Mouse (Mus musculus) gastrocnemius, postnatal 10 days (tissue): ENCODE data around the gene Hist1h3b. TPM values are rescaled to one million over a fixed set of nuclear protein-coding genes. Genes with fewer than 3 reads are reported as not detected.

Experiments
- DNase-seq: peaks from one replicate; pipeline ENCODE4 v3.0.0; 2021; ENCODE audit warnings: mixed read lengths
- microRNA-seq, 2 experiments: library from miRNA; unstranded; fragments of <30 nt; microRNA quantifications; one replicate each; pipeline ENCODE4 v1.2.0; 2021
- total RNA-seq, 2 experiments: library from RNA; stranded (reverse); gene quantifications; 2 replicates each; pipeline ENCODE4 v1.2.3; 2021

Hist1h3b gene
- total RNA-seq, 2 experiments from 2014 or later, result 213 to 261 TPM

DNA sequence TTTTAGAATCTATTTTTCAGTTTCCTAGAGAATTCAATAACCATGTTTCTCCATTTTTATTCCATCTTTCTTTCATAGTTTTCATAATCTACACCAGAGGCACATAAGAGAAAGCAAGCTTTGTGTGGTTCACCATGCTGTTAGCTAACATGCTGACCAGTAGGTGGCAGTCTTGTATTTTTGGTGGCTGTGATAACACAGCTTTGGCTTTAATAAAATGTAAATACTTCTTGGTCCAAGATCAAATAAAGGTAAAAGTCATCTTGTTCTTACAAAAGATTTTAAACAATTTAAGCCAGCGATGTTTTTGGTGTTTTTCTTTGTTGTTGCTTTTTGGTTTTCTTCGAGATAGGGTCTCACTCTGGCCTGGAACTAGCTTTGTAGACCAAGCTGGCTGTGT is 40.5 kb downstream of the Hist1h3b start:
- DNase-seq, result peak; percentile 18

- DNase-seq, result no peak
Measured at GRCm38 (mm10) chr13:23799405-23799804, 47.3 kb downstream of the Hist1h3b start.

Small RNA genes within 50 kb of the gene (microRNA-seq; reads per million reads assigned to microRNA genes)
- gene Gm44314 (0 reads per million in 2 experiments), gene Gm44484 (0 reads per million in 2 experiments)

Other genes with a start within 250 kb of the Hist1h3b start
- 100 to 1,000 TPM; 473 to 507 TPM for gene Hist1h4h, start 221.2 kb upstream of the Hist1h3b start, total RNA-seq
- gene Hist1h2af, start 218.4 kb upstream of the Hist1h3b start, total RNA-seq, result 100 to 1,000 TPM; 189 to 190 TPM
- gene Hist1h3g, start 216.8 kb upstream of the Hist1h3b start, total RNA-seq, result 10 to 100 TPM; 58.4 to 59.9 TPM
- gene Hist1h2bh, start 208.9 kb upstream of the Hist1h3b start, total RNA-seq, result 10 to 100 TPM; 11.8 to 13.3 TPM
- 10 to 100 TPM; 53.8 to 66.7 TPM for gene Hist1h3f, start 208.2 kb upstream of the Hist1h3b start, total RNA-seq
- 100 to 1,000 TPM; 285 to 328 TPM for gene Hist1h4f, start 200.6 kb upstream of the Hist1h3b start, total RNA-seq
- 10 to 100 TPM; 17.8 to 19.5 TPM for gene Hist1h1d, start 199.0 kb upstream of the Hist1h3b start, total RNA-seq
- gene Hist1h3e, start 189.9 kb upstream of the Hist1h3b start, total RNA-seq, result 100 to 1,000 TPM; 121 to 135 TPM
- gene Hist1h2ae, start 181.0 kb upstream of the Hist1h3b start, total RNA-seq, result 10 to 100 TPM; 34.2 to 37.9 TPM
- 100 to 1,000 TPM; 245 to 257 TPM for gene Hist1h2bg, start 180.9 kb upstream of the Hist1h3b start, total RNA-seq
- 100 to 1,000 TPM; 121 to 140 TPM for gene Hist1h2bf, start 178.1 kb upstream of the Hist1h3b start, total RNA-seq
- 10 to 100 TPM; 16.0 to 20.6 TPM for gene Hist1h2ad, start 177.9 kb upstream of the Hist1h3b start, total RNA-seq
- 10 to 100 TPM; 25.8 to 30.6 TPM for gene Hist1h3d, start 176.5 kb upstream of the Hist1h3b start, total RNA-seq
- gene Hist1h4d, start 170.7 kb upstream of the Hist1h3b start, total RNA-seq, result 100 to 1,000 TPM; 165 to 171 TPM
- 10 to 100 TPM; 36.6 to 38.0 TPM for gene Hist1h2be, start 131.1 kb upstream of the Hist1h3b start, total RNA-seq
- 100 to 1,000 TPM; 182 to 186 TPM for gene Hist1h1e, start 129.7 kb upstream of the Hist1h3b start, total RNA-seq
- 1 to 10 TPM; 6.3 to 6.7 TPM for gene Hist1h2ac, start 68.3 kb upstream of the Hist1h3b start, total RNA-seq
- 10 to 100 TPM; 87.0 to 92.4 TPM for gene Hist1h2bc, start 68.1 kb upstream of the Hist1h3b start, total RNA-seq
- gene Hist1h1t, start 56.5 kb upstream of the Hist1h3b start, total RNA-seq, result under 1 TPM; 0.59 to 0.63 TPM
- 100 to 1,000 TPM; 153 to 157 TPM for gene Hist1h4c, start 53.8 kb upstream of the Hist1h3b start, total RNA-seq
- 1 to 10 TPM; 8.1 to 9.5 TPM for gene Hfe, start 41.4 kb upstream of the Hist1h3b start, total RNA-seq
- gene Hist1h1c, start 13.5 kb upstream of the Hist1h3b start, total RNA-seq, result 100 to 1,000 TPM; 361 to 459 TPM
- gene Hist1h3c, start 6.7 kb upstream of the Hist1h3b start, total RNA-seq, result 10 to 100 TPM; 86.2 to 86.5 TPM
- gene Hist1h2bb, start 5.5 kb upstream of the Hist1h3b start, total RNA-seq, result 100 to 1,000 TPM; 106 to 125 TPM
- 100 to 1,000 TPM; 187 to 217 TPM for gene Hist1h2ab, start 1.1 kb upstream of the Hist1h3b start, total RNA-seq
- gene Hist1h4b, start 4.7 kb downstream of the Hist1h3b start, total RNA-seq, result 100 to 1,000 TPM; 131 to 149 TPM
- gene Hist1h4a, start 9.0 kb downstream of the Hist1h3b start, total RNA-seq, result 100 to 1,000 TPM; 140 to 160 TPM
- 100 to 1,000 TPM; 159 to 176 TPM for gene Hist1h3a, start 10.1 kb downstream of the Hist1h3b start, total RNA-seq
- 100 to 1,000 TPM; 124 to 147 TPM for gene Hist1h1a, start 11.4 kb downstream of the Hist1h3b start, total RNA-seq
- gene Trim38, start 17.6 kb downstream of the Hist1h3b start, total RNA-seq, result not detected
- gene Slc17a2, start 54.7 kb downstream of the Hist1h3b start, total RNA-seq, result under 1 TPM in 1 of 2 experiments, not detected in 1; 0.11 TPM
- under 1 TPM in 1 of 2 experiments, not detected in 1; 0.07 TPM for gene Slc17a3, start 87.2 kb downstream of the Hist1h3b start, total RNA-seq
- gene Slc17a1, start 115.5 kb downstream of the Hist1h3b start, total RNA-seq, result not detected
- not detected for gene Slc17a4, start 162.7 kb downstream of the Hist1h3b start, total RNA-seq
- not detected for gene Hist1h2ba, start 181.9 kb downstream of the Hist1h3b start, total RNA-seq
- not detected for gene Hist1h2aa, start 182.2 kb downstream of the Hist1h3b start, total RNA-seq
- not detected for gene Scgn, start 238.9 kb downstream of the Hist1h3b start, total RNA-seq